Mouse (Mus musculus) macrophage (primary cell): ENCODE data around the gene Gm19402. TPM values are rescaled to one million over a fixed set of nuclear protein-coding genes. Genes with fewer than 3 reads are reported as not detected.

ENCODE experiments used
- H3K27ac ChIP-seq: fragments of 350-480 bp; formaldehyde crosslinking; 2 replicates; pipeline ENCODE4 v1.9.0; 2021
- H3K36me3 ChIP-seq: fragments of 350-480 bp; formaldehyde crosslinking; 2 replicates; pipeline ENCODE4 v1.9.0; 2021; ENCODE audit errors: inconsistent target
- H3K4me3 ChIP-seq: fragments of 350-480 bp; formaldehyde crosslinking; 2 replicates; pipeline ENCODE4 v1.9.0; 2021; ENCODE audit errors: inconsistent target
- H3K79me2 ChIP-seq: fragments of 350-480 bp; formaldehyde crosslinking; 2 replicates; pipeline ENCODE4 v1.9.0; 2021; ENCODE audit errors: inconsistent target
- WGBS: methylation state at CpG from one replicate; pipeline ENCODE4 v1.1.7; 2026; ENCODE audit warnings: inconsistent platforms; ENCODE audit not compliant: missing documents; 5-methylcytosine and 5-hydroxymethylcytosine counted together
- polyA plus RNA-seq: library from polyadenylated mRNA; stranded (reverse); fragments of 250-400 nt; gene quantifications from 3 replicates; pipeline ENCODE4 v1.2.4, GENCODE M21; 2018; ENCODE audit warnings: inconsistent platforms

Gm19402 gene
- polyA plus RNA-seq, 1 experiment from 2014 or later = not detected

- Histone ChIP-seq H3K36me3 (peaks cover 62% of the 10 kb centered on the region), H3K27ac (no peak overlapping the region), H3K4me3 (no peak overlapping the region), H3K79me2 (peaks cover 34% of the 10 kb centered on the region)
- 42% methylated on average over 7 of the region's 7 CpGs for WGBS
Observed at GRCm38 (mm10) chr10:77643160-77643559, 47.4 kb downstream of the Gm19402 start.

Other genes with a start within 250 kb of the Gm19402 start
- gene Fam207a, start 175.0 kb downstream of the Gm19402 start, polyA plus RNA-seq = 16.8 to 38.8 TPM (median 21.1 TPM) in 3 replicates
- gene Itgb2, start 160.5 kb downstream of the Gm19402 start, polyA plus RNA-seq = 418 to 531 TPM (median 505 TPM) in 3 replicates
- 99.5 to 103 TPM (median 102 TPM) in 3 replicates for gene Pttg1ip, start 109.0 kb downstream of the Gm19402 start, polyA plus RNA-seq
- gene Sumo3, start 84.7 kb downstream of the Gm19402 start, polyA plus RNA-seq = 105 to 245 TPM (median 141 TPM) in 3 replicates
- 3.3 TPM in 1 of 3 replicates, not detected in the others for gene Gm49325, start 84.6 kb downstream of the Gm19402 start, polyA plus RNA-seq
- gene Ube2g2, start 68.5 kb downstream of the Gm19402 start, polyA plus RNA-seq = 50.6 to 63.6 TPM (median 52.1 TPM) in 3 replicates
- not detected in 3 replicates for gene Tspear, start 4.2 kb downstream of the Gm19402 start, polyA plus RNA-seq
- not detected in 3 replicates for gene Gm9508, start 6.5 kb upstream of the Gm19402 start, polyA plus RNA-seq
- not detected in 3 replicates for gene Gm10272, start 15.9 kb upstream of the Gm19402 start, polyA plus RNA-seq
- gene Gm10024, start 20.7 kb upstream of the Gm19402 start, polyA plus RNA-seq = not detected in 3 replicates
- gene Gm10142, start 25.1 kb upstream of the Gm19402 start, polyA plus RNA-seq = not detected in 3 replicates
- not detected in 3 replicates for gene Krtap12-1, start 29.8 kb upstream of the Gm19402 start, polyA plus RNA-seq
- gene Gm10100, start 35.7 kb upstream of the Gm19402 start, polyA plus RNA-seq = not detected in 3 replicates
- not detected in 3 replicates for gene Gm18596, start 51.9 kb upstream of the Gm19402 start, polyA plus RNA-seq
- gene Gm9736, start 60.6 kb upstream of the Gm19402 start, polyA plus RNA-seq = not detected in 3 replicates
- not detected in 3 replicates for gene Gm3233, start 68.9 kb upstream of the Gm19402 start, polyA plus RNA-seq
- not detected in 3 replicates for gene Gm3238, start 80.6 kb upstream of the Gm19402 start, polyA plus RNA-seq
- gene Gm7138, start 86.2 kb upstream of the Gm19402 start, polyA plus RNA-seq = not detected in 3 replicates
- not detected in 3 replicates for gene Gm3250, start 91.8 kb upstream of the Gm19402 start, polyA plus RNA-seq
- gene Gm7137, start 97.4 kb upstream of the Gm19402 start, polyA plus RNA-seq = not detected in 3 replicates
- gene Gm9639, start 104.3 kb upstream of the Gm19402 start, polyA plus RNA-seq = not detected in 3 replicates
- gene Gm19668, start 108.4 kb upstream of the Gm19402 start, polyA plus RNA-seq = not detected in 3 replicates
- not detected in 3 replicates for gene Gm9507, start 121.1 kb upstream of the Gm19402 start, polyA plus RNA-seq
- gene Gm2696, start 123.9 kb upstream of the Gm19402 start, polyA plus RNA-seq = not detected in 3 replicates
- not detected in 3 replicates for gene Krtap10-4, start 136.3 kb upstream of the Gm19402 start, polyA plus RNA-seq
- not detected in 3 replicates for gene Krtap10-10, start 145.2 kb upstream of the Gm19402 start, polyA plus RNA-seq
- not detected in 3 replicates for gene Gm36176, start 156.0 kb upstream of the Gm19402 start, polyA plus RNA-seq
- not detected in 3 replicates for gene Gm10318, start 162.1 kb upstream of the Gm19402 start, polyA plus RNA-seq
- not detected in 3 replicates for gene Gm3285, start 171.2 kb upstream of the Gm19402 start, polyA plus RNA-seq
- gene Lrrc3, start 211.8 kb upstream of the Gm19402 start, polyA plus RNA-seq = 0.09 TPM in 1 of 3 replicates, not detected in the others